Mouse (Mus musculus): ENCODE measurements at regions not wholly inside any gene's neighbourhood (a gene's known extent, or its start where the extent isn't known, plus 50 kb on each side); places are given as distances from the start of the nearest gene placed in this dataset.

- no peak for DNase-seq (ENCODE audit: low spot score)
These were observed 275.4 kb downstream of the Prex1 start for GRCm38 (mm10) chr2:166438207-166438606.

DNA sequence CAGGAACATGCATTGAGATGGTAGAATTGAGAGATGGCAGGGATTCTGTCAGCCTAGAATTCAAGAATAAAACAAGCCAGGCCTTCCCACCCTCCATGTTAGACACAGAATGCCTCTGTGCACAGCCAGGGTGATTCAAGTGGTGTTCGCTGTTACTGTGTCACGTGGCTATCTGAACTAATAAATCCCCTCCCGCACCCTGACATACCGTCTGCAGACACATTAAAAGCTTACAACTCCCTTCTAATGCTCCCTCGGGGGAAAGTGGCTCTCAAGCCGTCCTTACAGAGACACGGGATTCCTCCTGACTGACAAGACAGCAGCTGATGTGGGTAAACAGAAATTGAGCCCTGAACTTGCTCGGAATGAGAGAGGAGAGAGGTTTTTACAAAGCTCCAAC lies 279.1 kb downstream of the Prex1 start:
- no peak for DNase-seq (ENCODE audit: low spot score)

DNA sequence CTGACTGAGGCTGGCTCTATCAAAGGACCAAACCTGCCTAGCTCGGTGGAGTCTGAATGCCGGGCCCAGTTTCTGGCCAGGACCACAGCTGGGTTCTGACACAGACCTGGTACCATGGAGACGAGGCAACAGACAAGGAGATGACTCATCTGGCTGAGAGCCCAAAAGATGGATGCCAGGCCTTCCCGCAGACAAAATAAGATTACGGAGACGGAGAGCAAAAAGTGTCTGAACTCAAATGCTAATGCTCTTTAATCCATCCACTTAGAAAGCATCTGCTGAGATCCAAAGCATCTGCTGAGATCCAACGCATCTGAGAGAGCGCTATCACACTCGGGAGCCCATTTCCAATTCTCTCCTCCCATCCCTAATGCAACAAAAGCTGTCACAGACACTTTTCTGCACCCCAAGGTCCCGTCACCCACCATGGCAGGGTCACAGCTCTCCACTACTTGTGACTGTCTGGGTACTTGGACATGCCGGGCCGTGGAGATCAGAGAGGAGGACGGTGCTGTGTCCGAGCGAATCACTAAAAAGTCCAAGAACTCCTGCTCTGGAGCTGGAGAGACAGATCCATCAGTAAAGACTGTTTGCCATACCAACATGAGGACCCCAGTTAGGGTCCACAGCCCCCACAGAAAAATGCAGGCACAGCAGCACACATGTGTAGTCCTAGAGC lies 278.3 kb upstream of the Sulf2 start:
- peak; percentile 82 for DNase-seq (ENCODE audit: low spot score)

GRCm38 (mm10) chr2:166432948-166433654 lies 277.6 kb upstream of the Sulf2 start:
- no peak for DNase-seq (ENCODE audit: low spot score)

DNA sequence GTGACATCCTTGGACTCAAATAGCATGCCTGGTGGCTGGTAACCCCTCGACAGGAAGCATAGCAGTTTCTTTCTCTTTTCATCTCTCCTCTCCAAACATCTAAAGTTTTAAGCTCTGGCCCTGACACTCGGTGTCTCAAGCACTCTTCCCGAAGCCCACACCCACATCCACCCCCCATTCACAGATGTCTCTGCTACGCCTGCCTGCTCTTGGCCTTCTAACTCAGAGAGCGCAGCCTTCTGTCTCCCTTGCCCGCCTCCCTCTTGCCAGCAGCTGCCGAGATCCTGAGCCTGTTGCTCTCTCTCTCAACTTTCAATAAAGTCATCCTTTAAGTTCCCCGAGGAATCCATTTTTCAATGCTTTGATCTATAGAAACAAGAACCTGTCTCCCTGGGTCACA lies 277.1 kb upstream of the Sulf2 start:
- no peak for DNase-seq (ENCODE audit: low spot score)

DNA sequence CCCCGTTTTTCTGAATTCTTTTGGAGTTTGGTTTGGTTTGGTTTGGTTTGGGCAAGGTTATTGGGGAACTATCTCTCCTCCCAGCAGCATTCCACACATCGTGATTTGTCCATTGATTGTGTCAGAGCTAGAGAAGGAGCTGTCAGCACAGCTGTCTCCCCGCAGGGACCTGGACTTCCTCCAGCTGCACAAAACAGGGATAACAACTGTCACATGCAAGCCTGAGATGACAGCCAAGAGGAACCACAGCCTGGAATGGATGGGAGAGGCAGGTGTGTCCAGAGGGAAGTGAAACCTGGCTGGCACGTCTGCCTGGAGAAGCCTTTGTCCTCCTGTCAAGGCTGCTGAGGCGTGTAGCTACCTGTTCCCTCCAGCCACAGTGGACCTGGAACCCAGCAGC lies 274.5 kb upstream of the Sulf2 start:
- DNase-seq (ENCODE audit: low spot score), result peak; percentile 35

DNA sequence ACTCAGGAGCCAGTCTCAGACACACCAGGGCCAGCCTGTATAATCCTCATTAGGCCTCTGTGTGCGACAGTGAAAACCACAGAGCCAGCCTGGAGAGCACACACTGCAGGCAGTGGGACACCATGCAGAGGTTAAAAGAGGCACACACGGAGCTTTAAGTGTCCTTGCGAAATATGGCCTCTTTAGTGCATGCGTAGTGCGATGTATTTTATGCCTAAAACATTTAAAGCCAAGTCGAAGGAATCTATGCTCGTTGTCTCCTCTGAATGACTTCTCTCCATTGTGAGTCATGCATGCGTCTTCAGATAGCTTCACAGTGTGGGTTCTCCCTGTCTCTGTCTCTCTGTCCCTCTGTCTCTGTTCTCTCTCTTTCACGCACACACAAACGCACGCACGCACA lies 274.0 kb upstream of the Sulf2 start:
- no peak for DNase-seq (ENCODE audit: low spot score)

- no peak for DNase-seq (ENCODE audit: low spot score)
These were observed 271.9 kb upstream of the Sulf2 start for GRCm38 (mm10) chr2:166427390-166427789.

- peak; percentile 63 for DNase-seq (ENCODE audit: low spot score)
These were observed 271.5 kb upstream of the Sulf2 start for GRCm38 (mm10) chr2:166426960-166427359.

GRCm38 (mm10) chr2:166426457-166426856 lies 271.0 kb upstream of the Sulf2 start:
- no peak for DNase-seq (ENCODE audit: low spot score)

GRCm38 (mm10) chr2:166425141-166425540 lies 269.7 kb upstream of the Sulf2 start:
- no peak for DNase-seq (ENCODE audit: low spot score)

- no peak for DNase-seq (ENCODE audit: low spot score)
These were observed 267.7 kb upstream of the Sulf2 start for GRCm38 (mm10) chr2:166423132-166423660.

DNA sequence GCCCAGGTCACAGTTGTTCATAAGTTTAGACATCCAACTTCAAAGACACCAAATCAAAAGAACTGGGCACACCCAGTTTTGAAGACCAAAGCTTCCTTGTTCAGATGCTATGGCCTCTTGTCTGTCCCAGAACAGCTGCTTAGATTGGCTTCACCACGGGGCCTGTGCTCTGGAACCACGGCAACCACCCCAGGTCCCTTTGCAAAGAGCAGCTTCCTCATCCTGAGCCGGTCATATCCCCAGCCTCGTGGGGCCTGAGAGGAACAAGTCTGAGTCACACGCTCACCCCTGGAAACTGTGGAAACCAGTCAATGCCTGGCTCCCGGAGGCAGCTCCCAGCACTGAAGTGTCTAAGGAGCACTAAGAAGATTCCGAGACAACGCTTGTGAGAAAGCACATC lies 264.8 kb upstream of the Sulf2 start:
- no peak for DNase-seq (ENCODE audit: low spot score)

DNA sequence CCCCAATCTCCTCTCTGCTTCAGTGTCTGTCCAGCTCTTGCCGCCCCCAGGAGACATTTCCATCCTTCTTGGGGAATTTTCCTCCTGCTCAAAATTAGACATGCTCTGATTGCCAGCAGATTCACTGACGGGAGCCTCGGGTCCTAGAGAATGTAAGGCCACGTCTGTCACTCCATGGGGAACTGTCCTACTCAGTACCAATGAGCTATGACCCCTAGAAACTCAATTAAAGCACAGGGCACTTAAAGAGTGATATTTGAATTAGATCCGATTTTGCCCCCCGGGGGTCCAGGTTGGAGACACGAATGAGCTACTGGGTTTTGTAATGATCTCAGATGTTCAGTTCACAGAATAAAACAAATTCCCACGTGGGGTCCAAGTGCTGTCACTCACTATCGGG lies 263.8 kb upstream of the Sulf2 start:
- no peak for DNase-seq (ENCODE audit: low spot score)

- DNase-seq (ENCODE audit: low spot score), result no peak
These were observed 262.8 kb upstream of the Sulf2 start for GRCm38 (mm10) chr2:166418279-166418678.

DNA sequence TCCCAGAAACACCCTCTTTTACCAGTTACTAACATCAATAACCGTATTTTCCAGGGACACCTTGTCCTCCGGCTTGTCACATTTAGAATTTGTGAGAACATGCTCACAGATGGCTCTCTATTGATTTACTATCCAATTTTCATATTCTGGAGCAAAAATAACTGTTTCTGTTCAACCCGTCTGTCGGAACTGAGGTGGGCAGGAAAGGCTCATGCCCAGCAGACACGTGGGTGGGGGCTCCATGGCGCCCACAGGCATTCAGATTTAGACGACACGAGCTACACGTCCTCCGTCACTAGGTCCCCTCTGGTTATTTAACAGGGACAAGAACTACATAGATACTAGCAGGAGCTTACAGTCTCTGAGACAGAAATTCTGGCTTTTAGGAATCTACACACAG lies 262.2 kb upstream of the Sulf2 start:
- no peak for DNase-seq (ENCODE audit: low spot score)

- no peak for DNase-seq (ENCODE audit: low spot score)
These were observed 260.1 kb upstream of the Sulf2 start for GRCm38 (mm10) chr2:166415481-166415965.

GRCm38 (mm10) chr2:166414856-166415255 lies 259.4 kb upstream of the Sulf2 start:
- DNase-seq (ENCODE audit: low spot score), result no peak

GRCm38 (mm10) chr2:166412031-166412858 lies 256.8 kb upstream of the Sulf2 start:
- no peak for DNase-seq (ENCODE audit: low spot score)

DNA sequence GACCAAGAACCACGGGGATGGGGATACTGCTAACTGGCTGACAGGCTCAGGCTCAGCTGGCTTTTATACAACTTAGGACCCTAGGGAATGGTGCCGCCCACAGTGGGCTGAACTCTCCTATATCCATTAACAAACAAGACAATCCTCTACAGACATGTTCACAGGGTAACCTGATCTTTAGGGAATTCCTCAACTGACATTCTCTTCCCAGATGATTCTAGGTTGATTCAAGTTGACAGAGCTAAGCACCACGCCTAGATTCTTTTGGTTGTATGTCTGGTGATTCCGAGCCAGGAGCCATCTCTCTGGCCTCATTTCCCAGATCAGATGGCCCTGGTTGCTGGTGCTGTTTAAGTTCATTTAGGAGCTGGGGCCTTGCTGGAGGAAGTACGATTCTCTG lies 253.9 kb upstream of the Sulf2 start:
- DNase-seq (ENCODE audit: low spot score), result no peak

DNA sequence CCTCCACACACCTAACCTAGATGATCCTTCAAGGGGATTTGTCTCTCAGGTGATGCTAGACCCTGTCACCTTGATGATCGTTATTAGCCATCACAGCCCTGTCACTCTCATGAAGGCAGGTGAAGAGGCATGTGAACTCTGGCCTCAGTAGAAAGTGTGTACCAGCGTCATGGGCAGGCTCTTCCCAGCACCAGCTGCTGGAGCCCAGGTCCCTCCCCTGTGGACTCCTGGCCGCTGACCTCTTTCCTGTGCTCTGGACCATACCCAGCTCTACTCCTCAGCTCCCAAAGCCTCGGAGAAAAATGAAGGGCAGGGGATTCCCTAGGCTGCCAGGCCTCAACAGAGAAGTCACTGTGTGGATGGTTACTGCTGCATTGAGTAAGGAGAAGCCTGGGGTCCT lies 253.3 kb upstream of the Sulf2 start:
- no peak for DNase-seq (ENCODE audit: low spot score)

DNA sequence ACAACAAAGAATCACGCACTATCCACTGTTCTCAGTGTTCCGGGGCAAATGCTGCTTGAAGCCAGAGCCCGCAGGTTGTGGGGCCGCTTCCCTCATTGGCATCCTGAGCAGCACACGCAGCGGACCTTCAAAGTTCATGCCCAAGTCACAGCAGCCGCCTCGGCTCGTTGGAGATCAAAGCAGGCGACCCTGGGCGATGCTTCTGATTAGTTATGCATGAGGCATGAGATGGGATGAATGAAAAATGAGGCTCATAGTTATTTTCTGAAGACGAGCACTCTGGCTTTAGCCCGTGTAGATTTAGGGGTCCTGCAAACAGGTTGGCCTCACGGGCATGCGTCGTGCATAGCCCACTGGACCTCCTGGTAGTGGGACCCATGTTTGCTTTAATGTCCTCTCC lies 252.5 kb upstream of the Sulf2 start:
- DNase-seq (ENCODE audit: low spot score), result no peak

- no peak for DNase-seq (ENCODE audit: low spot score)
These were observed 251.4 kb upstream of the Sulf2 start for GRCm38 (mm10) chr2:166406826-166407225.
